Mouse (Mus musculus) kidney, adult 2 months (tissue): ENCODE results near the gene Inpp5e.
A peak's percentile ranks its signal among the peaks of the same experiment; 100 is the strongest.

ENCODE experiments used
- CTCF ChIP-seq: fragments of 200-500 bp; conservative IDR thresholded peaks from 2 replicates; pipeline ENCODE4 v1.5.1; 2011; ENCODE audit warnings: low read depth, mild to moderate bottlenecking, control low read depth, low read length, moderate library complexity, mixed read lengths; ENCODE audit not compliant: insufficient read depth, insufficient read length
- POLR2A ChIP-seq: fragments of 200-500 bp; IDR thresholded peaks from one replicate; pipeline ENCODE4 v1.6.1; 2011; ENCODE audit warnings: low read depth, low read length, control low read depth

- TF ChIP-seq POLR2A (peak; percentile 47), CTCF (no peak)
Measured at GRCm38 (mm10) chr2:26444946-26445665, 36.1 kb upstream of the Inpp5e start, which contains the start of gene Sec16a.
